Mouse (Mus musculus): Measurements from ENCODE around the gene Dnajc27. TPM values are rescaled to one million over a fixed set of nuclear protein-coding genes. Genes with fewer than 3 reads are reported as not detected.

Dnajc27 gene
- polyA plus RNA-seq (2011; ENCODE audit: insufficient read length, low read depth, missing spikeins), result 3.9 and 6.1 TPM in 2 replicates

- H3K27ac ChIP-seq (ENCODE audit: insufficient read depth, low read length), result peak within 1 kb of the TSS; percentile 79
- peaks cover 2% of the 10 kb centered on the region for H3K4me1 ChIP-seq (ENCODE audit: control insufficient read depth, insufficient read depth, low read length)
- no peak for TF ChIP-seq CTCF (IDR thresholded peaks at IDR 0.05; ENCODE audit: borderline replicate concordance, insufficient read depth, low read length)
- peak; percentile 63 for TF ChIP-seq POLR2A (IDR thresholded peaks at IDR 0.05; ENCODE audit: low read depth, low read length)
- peak within 1 kb of the TSS; percentile 55 for H3K4me3 ChIP-seq (ENCODE audit: insufficient read depth, low read length)
Observed at GRCm38 (mm10) chr12:4082132-4083001, at the start of gene Dnajc27. Dnajc27 (plus strand) TSS chr12:4082583.

GRCm38 (mm10) chr12:4036157-4036556 lies 46.2 kb upstream of the Dnajc27 start:
- Histone ChIP-seq H3K4me1 (ENCODE audit: control insufficient read depth, insufficient read depth, low read length) (no peaks in the 10 kb centered on the region), H3K27ac (ENCODE audit: insufficient read depth, low read length) (no peak overlapping the region), H3K4me3 (ENCODE audit: insufficient read depth, low read length) (no peak overlapping the region)
- TF ChIP-seq POLR2A (IDR thresholded peaks at IDR 0.05; ENCODE audit: low read depth, low read length) (no peak), CTCF (IDR thresholded peaks at IDR 0.05; ENCODE audit: borderline replicate concordance, insufficient read depth, low read length) (no peak)

GRCm38 (mm10) chr12:4037511-4037910 lies 44.9 kb upstream of the Dnajc27 start:
- no peak overlapping the region for H3K4me3 ChIP-seq (ENCODE audit: insufficient read depth, low read length)
- no peaks in the 10 kb centered on the region for H3K4me1 ChIP-seq (ENCODE audit: control insufficient read depth, insufficient read depth, low read length)
- no peak overlapping the region for H3K27ac ChIP-seq (ENCODE audit: insufficient read depth, low read length)
- TF ChIP-seq CTCF (IDR thresholded peaks at IDR 0.05; ENCODE audit: borderline replicate concordance, insufficient read depth, low read length) (no peak), POLR2A (IDR thresholded peaks at IDR 0.05; ENCODE audit: low read depth, low read length) (no peak)

GRCm38 (mm10) chr12:4038061-4039041 lies 44.0 kb upstream of the Dnajc27 start, which contains the start of gene Efr3b:
Efr3b (minus strand) TSS chr12:4038915.
- peak within 1 kb of the TSS; percentile 57 for H3K4me3 ChIP-seq (ENCODE audit: insufficient read depth, low read length)
- TF ChIP-seq CTCF (IDR thresholded peaks at IDR 0.05; ENCODE audit: borderline replicate concordance, insufficient read depth, low read length) (no peak), POLR2A (IDR thresholded peaks at IDR 0.05; ENCODE audit: low read depth, low read length) (no peak)
- H3K27ac ChIP-seq (ENCODE audit: insufficient read depth, low read length), result no peak within 1 kb of the TSS
- H3K4me1 ChIP-seq (ENCODE audit: control insufficient read depth, insufficient read depth, low read length), result no peaks in the 10 kb centered on the region

- H3K4me1 ChIP-seq (ENCODE audit: control insufficient read depth, insufficient read depth, low read length), result no peaks in the 10 kb centered on the region
- no peak for TF ChIP-seq CTCF (IDR thresholded peaks at IDR 0.05; ENCODE audit: borderline replicate concordance, insufficient read depth, low read length)
- TF ChIP-seq POLR2A (IDR thresholded peaks at IDR 0.05; ENCODE audit: low read depth, low read length), result no peak
- H3K4me3 ChIP-seq (ENCODE audit: insufficient read depth, low read length), result peak overlapping the region; percentile 57
- H3K27ac ChIP-seq (ENCODE audit: insufficient read depth, low read length), result no peak overlapping the region
Observed at GRCm38 (mm10) chr12:4039046-4039445, 43.3 kb upstream of the Dnajc27 start.

- TF ChIP-seq CTCF (IDR thresholded peaks at IDR 0.05; ENCODE audit: borderline replicate concordance, insufficient read depth, low read length) (no peak), POLR2A (IDR thresholded peaks at IDR 0.05; ENCODE audit: low read depth, low read length) (no peak)
- Histone ChIP-seq H3K4me3 (ENCODE audit: insufficient read depth, low read length) (no peak overlapping the region), H3K4me1 (ENCODE audit: control insufficient read depth, insufficient read depth, low read length) (no peaks in the 10 kb centered on the region), H3K27ac (ENCODE audit: insufficient read depth, low read length) (no peak overlapping the region)
Observed at GRCm38 (mm10) chr12:4042411-4042810, 40.0 kb upstream of the Dnajc27 start.

- TF ChIP-seq CTCF (IDR thresholded peaks at IDR 0.05; ENCODE audit: borderline replicate concordance, insufficient read depth, low read length) (no peak), POLR2A (IDR thresholded peaks at IDR 0.05; ENCODE audit: low read depth, low read length) (no peak)
- no peaks in the 10 kb centered on the region for H3K4me1 ChIP-seq (ENCODE audit: control insufficient read depth, insufficient read depth, low read length)
- H3K27ac ChIP-seq (ENCODE audit: insufficient read depth, low read length), result no peak overlapping the region
- H3K4me3 ChIP-seq (ENCODE audit: insufficient read depth, low read length), result no peak overlapping the region
Observed at GRCm38 (mm10) chr12:4045992-4046391, 36.4 kb upstream of the Dnajc27 start.

GRCm38 (mm10) chr12:4048031-4048430 lies 34.4 kb upstream of the Dnajc27 start:
- H3K4me1 ChIP-seq (ENCODE audit: control insufficient read depth, insufficient read depth, low read length), result no peaks in the 10 kb centered on the region
- H3K27ac ChIP-seq (ENCODE audit: insufficient read depth, low read length), result no peak overlapping the region
- no peak overlapping the region for H3K4me3 ChIP-seq (ENCODE audit: insufficient read depth, low read length)
- TF ChIP-seq POLR2A (IDR thresholded peaks at IDR 0.05; ENCODE audit: low read depth, low read length) (no peak), CTCF (IDR thresholded peaks at IDR 0.05; ENCODE audit: borderline replicate concordance, insufficient read depth, low read length) (no peak)

- TF ChIP-seq CTCF (IDR thresholded peaks at IDR 0.05; ENCODE audit: borderline replicate concordance, insufficient read depth, low read length), result no peak
- Histone ChIP-seq H3K27ac (ENCODE audit: insufficient read depth, low read length) (no peak overlapping the region), H3K4me1 (ENCODE audit: control insufficient read depth, insufficient read depth, low read length) (no peaks in the 10 kb centered on the region), H3K4me3 (ENCODE audit: insufficient read depth, low read length) (no peak overlapping the region)
Observed at GRCm38 (mm10) chr12:4050861-4051425, 31.4 kb upstream of the Dnajc27 start.

Data from embryonic fibroblast, embryonic 13.5 days (primary cell).